Mouse (Mus musculus) forebrain, embryonic 14.5 days (tissue): Measurements from ENCODE around the gene Pmis2. TPM values are rescaled to one million over a fixed set of nuclear protein-coding genes. Genes with fewer than 3 reads are reported as not detected.

Source experiments
- polyA plus RNA-seq: library from polyadenylated mRNA; unstranded; fragments of >200 nt; fragmentation: Nextera tagmentation; extraction: Ambion mirVana; gene quantifications from 2 replicates; pipeline ENCODE4 v1.2.1, GENCODE M21; 2014

Pmis2 gene
- polyA plus RNA-seq, 1 experiment from 2014 or later = not detected

Other genes starting within 250 kb of the Pmis2 start
- 1.2 and 1.4 TPM in 2 replicates for gene Nfkbid, start 249.9 kb downstream of the Pmis2 start, polyA plus RNA-seq
- 467 and 579 TPM in 2 replicates for gene Aplp1, start 226.1 kb downstream of the Pmis2 start, polyA plus RNA-seq
- 0.65 and 0.79 TPM in 2 replicates for gene Kirrel2, start 213.9 kb downstream of the Pmis2 start, polyA plus RNA-seq
- 0.10 TPM in 1 of 2 replicates, not detected in the other for gene Nphs1, start 213.3 kb downstream of the Pmis2 start, polyA plus RNA-seq
- gene Prodh2, start 178.0 kb downstream of the Pmis2 start, polyA plus RNA-seq = not detected in 2 replicates
- gene Arhgap33, start 136.5 kb downstream of the Pmis2 start, polyA plus RNA-seq = 63.5 and 98.4 TPM in 2 replicates
- 8.6 and 10.1 TPM in 2 replicates for gene Hspb6, start 119.4 kb downstream of the Pmis2 start, polyA plus RNA-seq
- 6.2 and 7.1 TPM in 2 replicates for gene Proser3, start 119.3 kb downstream of the Pmis2 start, polyA plus RNA-seq
- 47.6 and 59.0 TPM in 2 replicates for gene Lin37, start 111.8 kb downstream of the Pmis2 start, polyA plus RNA-seq
- gene U2af1l4, start 108.3 kb downstream of the Pmis2 start, polyA plus RNA-seq = 132 and 135 TPM in 2 replicates
- gene Gm49396, start 108.3 kb downstream of the Pmis2 start, polyA plus RNA-seq = 7.0 and 10.7 TPM in 2 replicates
- gene Psenen, start 108.0 kb downstream of the Pmis2 start, polyA plus RNA-seq = 121 and 143 TPM in 2 replicates
- 1.7 and 6.4 TPM in 2 replicates for gene Igflr1, start 106.2 kb downstream of the Pmis2 start, polyA plus RNA-seq
- gene Kmt2b, start 82.9 kb downstream of the Pmis2 start, polyA plus RNA-seq = 8.7 and 9.6 TPM in 2 replicates
- gene Zbtb32, start 72.7 kb downstream of the Pmis2 start, polyA plus RNA-seq = 0.12 and 0.34 TPM in 2 replicates
- 0.20 and 0.25 TPM in 2 replicates for gene Upk1a, start 58.8 kb downstream of the Pmis2 start, polyA plus RNA-seq
- 909 and 1,141 TPM in 2 replicates for gene Cox6b1, start 45.5 kb downstream of the Pmis2 start, polyA plus RNA-seq
- not detected in 2 replicates for gene Etv2, start 35.8 kb downstream of the Pmis2 start, polyA plus RNA-seq
- 120 and 133 TPM in 2 replicates for gene Rbm42, start 21.3 kb downstream of the Pmis2 start, polyA plus RNA-seq
- 32.9 and 35.8 TPM in 2 replicates for gene Haus5, start 6.6 kb downstream of the Pmis2 start, polyA plus RNA-seq
- not detected in 2 replicates for gene 2200002J24Rik, start 27.3 kb upstream of the Pmis2 start, polyA plus RNA-seq
- 0.84 and 1.2 TPM in 2 replicates for gene Atp4a, start 40.6 kb upstream of the Pmis2 start, polyA plus RNA-seq
- 228 and 286 TPM in 2 replicates for gene Tmem147, start 57.9 kb upstream of the Pmis2 start, polyA plus RNA-seq
- gene Gapdhs, start 72.1 kb upstream of the Pmis2 start, polyA plus RNA-seq = 0.57 and 0.59 TPM in 2 replicates
- 1.3 and 2.0 TPM in 2 replicates for gene Sbsn, start 79.9 kb upstream of the Pmis2 start, polyA plus RNA-seq
- 0.74 and 0.88 TPM in 2 replicates for gene Dmkn, start 92.2 kb upstream of the Pmis2 start, polyA plus RNA-seq
- gene Krtdap, start 116.3 kb upstream of the Pmis2 start, polyA plus RNA-seq = 1.1 TPM in 1 of 2 replicates, not detected in the other
- 0.11 and 0.46 TPM in 2 replicates for gene Ffar2, start 152.2 kb upstream of the Pmis2 start, polyA plus RNA-seq
- gene Ffar3, start 184.6 kb upstream of the Pmis2 start, polyA plus RNA-seq = not detected in 2 replicates
- gene Ffar1, start 190.0 kb upstream of the Pmis2 start, polyA plus RNA-seq = not detected in 2 replicates
- not detected in 2 replicates for gene Cd22, start 208.7 kb upstream of the Pmis2 start, polyA plus RNA-seq
- gene Mag, start 243.3 kb upstream of the Pmis2 start, polyA plus RNA-seq = 1.0 and 1.7 TPM in 2 replicates